Mouse (Mus musculus) olfactory bulb, adult 2 months (tissue): ENCODE data around the gene Hrk. TPM values are rescaled to one million over a fixed set of nuclear protein-coding genes. Genes with fewer than 3 reads are reported as not detected.
A peak's percentile ranks its signal among the peaks of the same experiment; 100 is the strongest.

Experiments
- H3K27ac ChIP-seq: fragments of 200-500 bp; 2 replicates; pipeline ENCODE4 v1.5.1; 2012; ENCODE audit warnings: low read depth, low read length; ENCODE audit not compliant: insufficient read depth
- H3K4me1 ChIP-seq: fragments of 200-500 bp; 2 replicates; pipeline ENCODE4 v1.6.1; 2012; ENCODE audit warnings: low read length; ENCODE audit not compliant: control insufficient read depth, insufficient read depth
- H3K4me3 ChIP-seq: fragments of 200-500 bp; 2 replicates; pipeline ENCODE4 v1.5.1; 2012; ENCODE audit warnings: mild to moderate bottlenecking, low read depth, low read length, moderate library complexity; ENCODE audit not compliant: insufficient read depth
- CTCF ChIP-seq: fragments of 200-500 bp; IDR thresholded peaks from 2 replicates; pipeline ENCODE4 v1.5.1; 2012; ENCODE audit warnings: low read depth, mild to moderate bottlenecking, low read length, moderate library complexity; ENCODE audit not compliant: insufficient read depth
- POLR2A ChIP-seq: fragments of 200-500 bp; IDR thresholded peaks from 2 replicates; pipeline ENCODE4 v1.6.1; 2012; ENCODE audit warnings: mild to moderate bottlenecking, low read depth, low read length, moderate library complexity; ENCODE audit not compliant: insufficient read depth
- WGBS: fragments of 180-500 bp; shearing (Covaris S2); methylation state at CpG from one replicate; pipeline ENCODE4 v1.1.7; 2018; 5-methylcytosine and 5-hydroxymethylcytosine counted together
- polyA plus RNA-seq: library from polyadenylated mRNA; stranded (reverse); fragments of >200 nt; gene quantifications from 2 replicates; pipeline ENCODE4 v1.2.4, GENCODE M21; 2012; ENCODE audit warnings: low replicate concordance; ENCODE audit not compliant: missing spikeins, insufficient read depth, insufficient read length

The Hrk gene
- polyA plus RNA-seq, 1 experiment, result not detected

DNA sequence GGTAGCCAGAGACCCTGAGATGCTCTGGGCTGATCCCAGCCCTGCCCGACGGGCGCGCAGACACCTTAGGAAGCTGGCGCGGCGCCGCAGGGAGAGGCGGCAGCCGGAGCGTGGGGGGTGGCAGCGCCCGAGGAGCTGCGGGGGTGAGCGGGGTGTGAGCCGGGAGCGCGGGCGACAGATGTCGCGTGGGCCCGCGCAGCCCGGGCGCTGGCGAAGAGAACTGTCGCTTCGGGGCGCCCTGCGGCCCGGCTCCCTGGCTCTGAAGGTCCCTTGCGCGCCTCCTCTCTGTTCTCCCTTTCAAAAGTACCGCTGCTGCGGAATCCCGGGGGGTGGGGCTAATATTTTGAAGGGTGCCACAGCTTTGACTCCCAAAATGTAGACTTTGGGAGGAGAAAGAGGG, 7.2 kb downstream of the Hrk start:
- no peak for TF ChIP-seq POLR2A
- TF ChIP-seq CTCF, result no peak
- under 1% methylated on average over 36 of the region's 36 CpGs for WGBS
- Histone ChIP-seq H3K4me1 (peaks cover 35% of the 10 kb centered on the region), H3K4me3 (peak overlapping the region; percentile 35), H3K27ac (no peak overlapping the region)

DNA sequence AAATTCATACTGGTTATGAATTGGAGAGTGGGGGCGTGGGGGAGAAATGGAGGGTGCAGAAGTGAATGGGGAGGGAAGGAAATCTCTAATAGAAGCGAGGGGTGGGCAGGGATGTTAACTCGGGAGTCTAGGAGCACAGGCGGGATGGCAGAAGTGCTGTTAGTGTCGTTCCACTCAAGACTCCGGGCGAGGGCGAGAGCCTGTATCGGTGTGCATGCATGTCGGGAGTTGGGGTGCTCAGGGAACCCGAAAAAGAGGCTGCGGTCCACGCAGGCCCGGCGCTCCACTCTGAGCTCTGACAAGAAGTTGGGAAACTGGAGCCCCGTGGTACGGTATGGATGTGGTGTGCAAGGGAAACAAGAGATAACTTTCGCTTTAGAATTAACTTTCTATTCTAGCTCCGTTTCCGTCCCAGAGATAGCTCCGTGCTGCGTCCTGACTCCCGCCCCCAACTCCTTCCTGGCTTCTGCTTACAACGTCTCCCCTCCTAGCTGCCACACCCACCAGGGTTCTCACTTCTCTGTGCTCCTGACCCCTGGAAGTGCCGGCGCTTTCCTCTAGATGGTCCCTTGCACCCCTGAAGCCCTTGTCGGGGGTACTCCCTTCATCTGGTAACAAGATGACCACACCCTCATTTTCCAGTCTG, 7.8 kb downstream of the Hrk start:
- peaks cover 35% of the 10 kb centered on the region for H3K4me1 ChIP-seq
- TF ChIP-seq CTCF (no peak), POLR2A (no peak)
- 1% methylated on average over 27 of the region's 27 CpGs for WGBS
- H3K4me3 ChIP-seq, result peak overlapping the region; percentile 35
- H3K27ac ChIP-seq, result no peak overlapping the region

DNA sequence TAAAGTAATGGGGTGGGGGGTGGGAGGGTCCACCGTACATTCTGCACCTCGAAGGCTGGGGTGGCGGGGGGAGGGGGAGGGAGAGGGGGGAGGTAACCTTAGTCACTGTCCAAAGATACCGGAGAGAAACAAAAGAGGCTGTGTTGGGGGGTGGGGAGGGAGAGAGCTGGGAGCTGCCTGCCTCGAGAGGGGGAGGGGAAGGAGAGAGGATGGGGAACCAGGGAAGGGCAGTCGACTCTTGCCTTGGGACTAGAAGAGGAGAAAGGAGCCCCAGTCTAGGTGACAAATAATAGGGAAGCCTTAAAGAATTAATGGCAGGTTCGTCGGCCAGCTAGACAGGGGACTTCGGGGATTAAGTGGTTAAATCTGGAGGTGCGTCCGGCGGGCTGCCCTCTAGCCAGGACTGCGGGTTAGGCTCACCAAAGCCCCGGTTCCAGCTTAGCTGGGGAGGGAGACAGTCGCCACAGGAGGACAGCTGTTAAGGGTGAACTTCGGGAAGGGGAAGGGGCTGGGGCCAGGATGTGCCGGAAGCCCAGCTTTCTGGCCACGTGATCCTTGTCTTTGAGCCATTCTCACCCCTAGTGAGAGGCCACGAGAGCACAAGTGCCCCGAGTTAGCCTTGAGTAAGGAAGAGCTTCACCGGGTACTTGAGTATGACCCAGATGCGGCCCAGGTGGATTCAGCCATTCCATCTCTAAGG, 10.0 kb downstream of the Hrk start:
- Histone ChIP-seq H3K4me3 (0 out of 2 replicates have a peak overlapping the region, but pooled peaks have one; percentile 12), H3K4me1 (peaks cover 32% of the 10 kb centered on the region), H3K27ac (no peak overlapping the region)
- WGBS, result 7% methylated on average over 22 of the region's 22 CpGs
- TF ChIP-seq CTCF (no peak), POLR2A (no peak)

DNA sequence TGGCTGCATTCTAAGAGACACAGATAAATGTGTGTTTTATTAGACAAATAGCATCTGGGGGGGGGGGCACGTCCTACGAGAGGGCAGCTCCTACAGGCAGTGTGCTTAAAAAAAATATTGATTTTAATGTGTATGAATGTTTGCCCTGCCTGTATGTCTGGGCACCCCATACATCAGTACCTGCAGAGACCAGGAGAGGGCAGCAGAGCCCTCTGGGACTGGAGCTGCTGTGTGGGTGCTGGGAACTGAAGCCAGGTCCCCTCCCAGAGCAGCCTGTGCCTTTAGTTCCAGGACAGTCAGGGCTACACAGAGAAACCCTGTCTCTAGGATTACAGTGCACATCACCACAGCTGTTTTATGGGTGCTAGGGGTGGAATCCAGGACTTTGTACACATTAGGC, 10.7 kb downstream of the Hrk start:
- 31% methylated on average over 2 of the region's 2 CpGs for WGBS
- H3K4me3 ChIP-seq, result no peak overlapping the region
- H3K27ac ChIP-seq, result no peak overlapping the region
- H3K4me1 ChIP-seq, result peaks cover 29% of the 10 kb centered on the region
- TF ChIP-seq POLR2A, result no peak
- TF ChIP-seq CTCF, result no peak

- no peak overlapping the region for H3K27ac ChIP-seq
- 65% methylated on average over 7 of the region's 7 CpGs for WGBS
- peaks cover 5% of the 10 kb centered on the region; the same call in 1 of the 2 replicates for H3K4me1 ChIP-seq
- no peak overlapping the region for H3K4me3 ChIP-seq
- TF ChIP-seq POLR2A (no peak), CTCF (no peak)
Observed at GRCm38 (mm10) chr5:118177640-118178039, 13.2 kb downstream of the Hrk start.

- 61% methylated on average over 9 of the region's 9 CpGs for WGBS
- Histone ChIP-seq H3K4me3 (no peak overlapping the region), H3K27ac (no peak overlapping the region), H3K4me1 (peaks cover 3% of the 10 kb centered on the region; the same call in 1 of the 2 replicates)
- no peak for TF ChIP-seq CTCF
- TF ChIP-seq POLR2A, result no peak
Observed at GRCm38 (mm10) chr5:118186903-118187633, 22.6 kb downstream of the Hrk start.

- no peak overlapping the region for H3K4me3 ChIP-seq
- WGBS, result 49% methylated on average over 6 of the region's 6 CpGs
- no peak overlapping the region for H3K27ac ChIP-seq
- H3K4me1 ChIP-seq, result peaks cover 3% of the 10 kb centered on the region; the same call in 1 of the 2 replicates
- TF ChIP-seq CTCF (no peak), POLR2A (no peak)
Observed at GRCm38 (mm10) chr5:118188356-118188755, 23.9 kb downstream of the Hrk start.

- Histone ChIP-seq H3K4me3 (no peak overlapping the region), H3K27ac (no peak overlapping the region), H3K4me1 (peaks cover 3% of the 10 kb centered on the region; the same call in 1 of the 2 replicates)
- TF ChIP-seq POLR2A, result no peak
- no peak for TF ChIP-seq CTCF
- 89% methylated on average over 9 of the region's 9 CpGs for WGBS
Observed at GRCm38 (mm10) chr5:118190491-118190890, 26.0 kb downstream of the Hrk start.

- Histone ChIP-seq H3K4me3 (no peak overlapping the region), H3K27ac (no peak overlapping the region), H3K4me1 (peaks cover 3% of the 10 kb centered on the region; the same call in 1 of the 2 replicates)
- TF ChIP-seq POLR2A (no peak), CTCF (no peak)
- 42% methylated on average over 18 of the region's 18 CpGs for WGBS
Observed at GRCm38 (mm10) chr5:118192221-118192620, 27.8 kb downstream of the Hrk start.
